Mouse (Mus musculus) CH12.LX (cell line): ENCODE data around the gene Ckap2l. TPM values are rescaled to one million over a fixed set of nuclear protein-coding genes. Genes with fewer than 3 reads are reported as not detected.

Experiments
- DNase-seq: peaks from one replicate; pipeline ENCODE4 v3.0.0-alpha.2; 2013; ENCODE audit errors: extremely low read depth
- H3K27ac ChIP-seq: 2 replicates; pipeline ENCODE4 v1.5.1; 2012; ENCODE audit warnings: low read depth, mild to moderate bottlenecking, control low read depth, moderate library complexity; ENCODE audit not compliant: insufficient read depth
- H3K27me3 ChIP-seq: replicated peaks from 2 replicates; pipeline ENCODE3; 2012; ENCODE audit warnings: inconsistent platforms
- H3K36me3 ChIP-seq, 2 experiments: replicated peaks in 1 of 2; 2 replicates each; pipeline versions ENCODE3 to v1.6.1; 2012; ENCODE audit warnings: inconsistent platforms in 1 of 2, low read length in 1 of 2, mild to moderate bottlenecking in 1 of 2, mixed read lengths in 1 of 2, moderate library complexity in 1 of 2; ENCODE audit not compliant: control insufficient read depth in 1 of 2, insufficient read depth in 1 of 2
- H3K4me1 ChIP-seq, 2 experiments: 2 replicates each; pipeline ENCODE4 v1.6.1; 2012; ENCODE audit warnings: inconsistent platforms in 1 of 2, moderate library complexity in 1 of 2; ENCODE audit not compliant: insufficient read depth in 2 of 2, control insufficient read depth in 1 of 2
- H3K4me2 ChIP-seq: 2 replicates; pipeline ENCODE4 v1.6.1; 2012; ENCODE audit warnings: low read depth, mild to moderate bottlenecking, control low read depth; ENCODE audit not compliant: poor library complexity, insufficient read depth, severe bottlenecking
- H3K4me3 ChIP-seq, 3 experiments: fragments of 150-350 bp in 1 of 3; sonication (generic) in 1 of 3; replicated peaks in 1 of 3; 2 replicates each; pipeline versions ENCODE3 to v1.5.1; 2011 to 2012; ENCODE audit warnings: low read depth in 2 of 3, low read length in 2 of 3, mild to moderate bottlenecking in 2 of 3, moderate library complexity in 2 of 3, control low read depth in 1 of 3, improper control_type of control experiment in 1 of 3, inconsistent platforms in 1 of 3, mixed read lengths in 1 of 3; ENCODE audit not compliant: poor library complexity in 1 of 3
- H3K79me2 ChIP-seq: replicated peaks from 2 replicates; pipeline ENCODE4 v1.6.1; 2012; ENCODE audit warnings: mild to moderate bottlenecking, moderate library complexity; ENCODE audit not compliant: control insufficient read depth, poor library complexity, insufficient read depth, severe bottlenecking; ENCODE audit errors: extremely low read depth
- H3K9ac ChIP-seq: 2 replicates; pipeline ENCODE4 v1.6.1; 2012; ENCODE audit warnings: low read depth, mild to moderate bottlenecking, control low read depth, moderate library complexity; ENCODE audit not compliant: insufficient read depth
- H3K9me3 ChIP-seq: replicated peaks from 2 replicates; pipeline ENCODE3; 2012; ENCODE audit warnings: low read length, inconsistent platforms, mixed read lengths
- CHD2 ChIP-seq: IDR thresholded peaks from 2 replicates; pipeline ENCODE4 v1.6.1; 2011; ENCODE audit warnings: low read length, improper control_type of control experiment
- CTCF ChIP-seq, 2 experiments: IDR thresholded peaks in 1 of 2; conservative IDR thresholded peaks in 1 of 2; 2 replicates each; pipeline ENCODE4 v1.5.1; 2011 to 2012; ENCODE audit warnings: low read depth in 2 of 2, low read length in 2 of 2, improper control_type of control experiment in 1 of 2, inconsistent platforms in 1 of 2, mild to moderate bottlenecking in 1 of 2, moderate library complexity in 1 of 2
- ELF1 ChIP-seq: IDR thresholded peaks from 2 replicates; pipeline ENCODE4 v1.6.1; 2014; ENCODE audit warnings: low read depth, mild to moderate bottlenecking, inconsistent platforms, low read length, improper control_type of control experiment
- EP300 ChIP-seq: IDR thresholded peaks from 2 replicates; pipeline ENCODE4 v1.6.1; 2011; ENCODE audit warnings: low read length, improper control_type of control experiment
- HCFC1 ChIP-seq: IDR thresholded peaks from 2 replicates; pipeline ENCODE4 v1.6.1; 2012; ENCODE audit warnings: low read depth, mild to moderate bottlenecking, inconsistent platforms, low read length, improper control_type of control experiment
- IRF4 ChIP-seq: IDR thresholded peaks from 2 replicates; pipeline ENCODE4 v1.6.1; 2014; ENCODE audit warnings: low read depth, mild to moderate bottlenecking, inconsistent platforms, low read length, improper control_type of control experiment
- JUND ChIP-seq: conservative IDR thresholded peaks from 2 replicates; pipeline ENCODE4 v1.6.1; 2011; ENCODE audit warnings: low read depth, low read length, improper control_type of control experiment
- KAT2A ChIP-seq: IDR thresholded peaks from 2 replicates; pipeline ENCODE4 v1.6.1; 2012; ENCODE audit warnings: low read length, improper control_type of control experiment, inconsistent platforms; ENCODE audit not compliant: insufficient replicate concordance
- MAFK ChIP-seq: IDR thresholded peaks from 2 replicates; pipeline ENCODE4 v1.6.1; 2011; ENCODE audit warnings: low read length, improper control_type of control experiment; ENCODE audit not compliant: insufficient replicate concordance
- MXI1 ChIP-seq: IDR thresholded peaks from 2 replicates; pipeline ENCODE4 v1.6.1; 2011; ENCODE audit warnings: mild to moderate bottlenecking, low read depth, low read length, improper control_type of control experiment
- MYC ChIP-seq: IDR thresholded peaks from 2 replicates; pipeline ENCODE4 v1.6.1; 2011; ENCODE audit warnings: low read depth, mild to moderate bottlenecking, improper control_type of control experiment, low read length
- NRF1 ChIP-seq: IDR thresholded peaks from 2 replicates; pipeline ENCODE4 v1.6.1; 2014; ENCODE audit warnings: low read depth, mild to moderate bottlenecking, inconsistent platforms, low read length, improper control_type of control experiment, moderate library complexity
- PAX5 ChIP-seq: IDR thresholded peaks from 2 replicates; pipeline ENCODE4 v1.6.1; 2012; ENCODE audit warnings: low read length, inconsistent platforms, mixed read lengths
- SIN3A ChIP-seq: IDR thresholded peaks from 2 replicates; pipeline ENCODE4 v1.6.1; 2012; ENCODE audit warnings: low read length, improper control_type of control experiment, inconsistent platforms
- UBTF ChIP-seq: IDR thresholded peaks from 2 replicates; pipeline ENCODE4 v1.6.1; 2012; ENCODE audit warnings: low read depth, mild to moderate bottlenecking, inconsistent platforms, low read length, improper control_type of control experiment, moderate library complexity
- USF2 ChIP-seq: conservative IDR thresholded peaks from 2 replicates; pipeline ENCODE4 v1.6.1; 2011; ENCODE audit warnings: low read depth, low read length, improper control_type of control experiment
- ZC3H11A ChIP-seq: IDR thresholded peaks from 2 replicates; pipeline ENCODE4 v1.6.1; 2012; ENCODE audit warnings: low read depth, mild to moderate bottlenecking, inconsistent platforms, low read length, improper control_type of control experiment
- ZNF384 ChIP-seq: IDR thresholded peaks from 2 replicates; pipeline ENCODE4 v1.6.1; 2012; ENCODE audit warnings: low read depth, low read length, improper control_type of control experiment, inconsistent platforms
- dilution Hi-C: fragments of 300-500 bp; cut with MboI; formaldehyde crosslinking; loops from 2 replicates; pipeline ENCODE4 v1.14.3; 2020; ENCODE audit warnings: low sequenced_read_pairs; ENCODE audit not compliant: extremely low pct_unique_long_range_greater_than_20kb, extremely low pct_ligation_motif_present
- in situ Hi-C: fragments of 300-500 bp; cut with MboI; formaldehyde crosslinking; loops from 3 replicates; pipeline ENCODE4 v1.14.3; 2019; ENCODE audit warnings: low sequenced_read_pairs, low pct_ligation_motif_present, low pct_unique_long_range_greater_than_20kb, mixed read lengths
- polyA plus RNA-seq: library from polyadenylated mRNA; unstranded; fragments of >175 nt; gene quantifications from 2 replicates; pipeline ENCODE4 v1.2.1, GENCODE M21; 2012; ENCODE audit warnings: low read depth; ENCODE audit not compliant: insufficient read length
- total RNA-seq, 2 experiments: library from RNA; depleted of rRNA; stranded (reverse); fragments of 300-350 nt in 1 of 2; fragments of >200 nt in 1 of 2; gene quantifications; 2 replicates each; pipeline ENCODE4 v1.2.3; 2012 to 2014

Gene Ckap2l
- total and polyA plus RNA-seq, 3 experiments = 13.3 to 35.6 (median 23.6) TPM

- TF ChIP-seq PAX5 (no peak), USF2 (no peak), HCFC1 (no peak), MAFK (no peak), MYC (no peak), SIN3A (no peak), UBTF (no peak), NRF1 (no peak), IRF4 (no peak), ZC3H11A (no peak), CTCF (conservative IDR thresholded peaks at IDR 0.05 in 1 of 2, IDR thresholded peaks at IDR 0.05 in 1 of 2; ENCODE audit: low read depth in 2 of 2, low read length in 2 of 2) (no peak), ZNF384 (no peak), EP300 (no peak), KAT2A (no peak), CHD2 (no peak), JUND (no peak), MXI1 (no peak), ELF1 (no peak)
- no peak overlapping the region for H3K4me3 ChIP-seq
- H3K9ac ChIP-seq = no peak overlapping the region
- no peak overlapping the region for H3K27ac ChIP-seq
- no peak overlapping the region for H3K4me2 ChIP-seq
- dilution Hi-C loops = no loop called here
- in situ Hi-C loops = no loop called here
- no peak for DNase-seq
- peaks cover 2 to 4% of the 10 kb centered on the region in 2 experiments; a peak in 2 of 4 replicates for H3K4me1 ChIP-seq
- no peaks in the 10 kb centered on the region for H3K79me2 ChIP-seq
- no peaks in the 10 kb centered on the region for H3K9me3 ChIP-seq
- peaks cover 0 to 2% of the 10 kb centered on the region in 2 experiments for H3K36me3 ChIP-seq
- no peaks in the 10 kb centered on the region for H3K27me3 ChIP-seq
Measured at GRCm38 (mm10) chr2:129218537-129219105, 78.4 kb downstream of the Ckap2l start.

Other genes starting within 250 kb of the Ckap2l start
- gene Vinac1, start 249.0 kb downstream of the Ckap2l start, total RNA-seq (2012; rRNA removed) = not detected in 2 replicates
- not detected in 2 replicates for gene Vinac1, start 249.0 kb downstream of the Ckap2l start, total RNA-seq (2014; rRNA removed)
- gene Vinac1, start 249.0 kb downstream of the Ckap2l start, polyA plus RNA-seq = 0.06 TPM in 1 of 2 replicates, not detected in the other
- 1.6 and 1.8 TPM in 2 replicates for gene Ttl, start 231.3 kb downstream of the Ckap2l start, total RNA-seq (2012; rRNA removed)
- 2.7 and 3.1 TPM in 2 replicates for gene Ttl, start 231.3 kb downstream of the Ckap2l start, total RNA-seq (2014; rRNA removed)
- 2.9 and 4.0 TPM in 2 replicates for gene Ttl, start 231.3 kb downstream of the Ckap2l start, polyA plus RNA-seq
- gene Polr1b, start 196.2 kb downstream of the Ckap2l start, total RNA-seq (2012; rRNA removed) = 68.0 and 86.7 TPM in 2 replicates
- 70.5 and 70.9 TPM in 2 replicates for gene Polr1b, start 196.2 kb downstream of the Ckap2l start, total RNA-seq (2014; rRNA removed)
- 74.2 and 83.1 TPM in 2 replicates for gene Polr1b, start 196.2 kb downstream of the Ckap2l start, polyA plus RNA-seq
- gene Chchd5, start 167.5 kb downstream of the Ckap2l start, total RNA-seq (2012; rRNA removed) = 14.3 and 24.1 TPM in 2 replicates
- gene Chchd5, start 167.5 kb downstream of the Ckap2l start, total RNA-seq (2014; rRNA removed) = 20.5 and 23.4 TPM in 2 replicates
- 17.8 and 20.8 TPM in 2 replicates for gene Chchd5, start 167.5 kb downstream of the Ckap2l start, polyA plus RNA-seq
- gene Slc20a1, start 98.4 kb downstream of the Ckap2l start, total RNA-seq (2012; rRNA removed) = 43.1 and 47.2 TPM in 2 replicates
- 72.1 and 77.3 TPM in 2 replicates for gene Slc20a1, start 98.4 kb downstream of the Ckap2l start, total RNA-seq (2014; rRNA removed)
- gene Slc20a1, start 98.4 kb downstream of the Ckap2l start, polyA plus RNA-seq = 78.2 and 95.1 TPM in 2 replicates
- gene Il1a, start 12.8 kb upstream of the Ckap2l start, total RNA-seq (2012; rRNA removed) = 0.04 TPM in 1 of 2 replicates, not detected in the other
- gene Il1a, start 12.8 kb upstream of the Ckap2l start, total RNA-seq (2014; rRNA removed) = 0.17 TPM in 1 of 2 replicates, not detected in the other
- gene Il1a, start 12.8 kb upstream of the Ckap2l start, polyA plus RNA-seq = 0.13 TPM in 1 of 2 replicates, not detected in the other
- 0.13 TPM in 1 of 2 replicates, not detected in the other for gene Il1b, start 73.9 kb upstream of the Ckap2l start, total RNA-seq (2012; rRNA removed)
- gene Il1b, start 73.9 kb upstream of the Ckap2l start, total RNA-seq (2014; rRNA removed) = 0.44 and 0.80 TPM in 2 replicates
- gene Il1b, start 73.9 kb upstream of the Ckap2l start, polyA plus RNA-seq = 0.23 and 0.65 TPM in 2 replicates
- not detected in 2 replicates for gene F830045P16Rik, start 239.4 kb upstream of the Ckap2l start, total RNA-seq (2012; rRNA removed)
- not detected in 2 replicates for gene F830045P16Rik, start 239.4 kb upstream of the Ckap2l start, total RNA-seq (2014; rRNA removed)
- not detected in 2 replicates for gene F830045P16Rik, start 239.4 kb upstream of the Ckap2l start, polyA plus RNA-seq